Mouse (Mus musculus) MEL (cell line): ENCODE measurements around the gene Gm37240. TPM values are rescaled to one million over a fixed set of nuclear protein-coding genes. Genes with fewer than 3 reads are reported as not detected.

Experiments
- DNase-seq: peaks from one replicate; pipeline ENCODE4 v3.0.0; 2011; ENCODE audit warnings: low read depth, low spot score
- H3K27ac ChIP-seq: 2 replicates; pipeline ENCODE4 v1.5.1; 2012; ENCODE audit warnings: low read depth, mild to moderate bottlenecking, control low read depth, low read length, moderate library complexity; ENCODE audit not compliant: control insufficient read depth
- H3K27me3 ChIP-seq, 2 experiments: fragments of 150-350 bp in 1 of 2; sonication (generic) in 1 of 2; 2 replicates each; pipeline ENCODE4 v1.6.1; 2012; ENCODE audit warnings: low read length in 2 of 2, mild to moderate bottlenecking in 2 of 2, improper control_type of control experiment in 1 of 2, moderate library complexity in 1 of 2; ENCODE audit not compliant: insufficient read depth in 2 of 2, control insufficient read depth in 1 of 2
- H3K36me3 ChIP-seq, 2 experiments: 2 replicates each; pipeline ENCODE4 v1.6.1; 2012 to 2014; ENCODE audit warnings: low read length in 2 of 2, improper control_type of control experiment in 1 of 2, inconsistent platforms in 1 of 2, mild to moderate bottlenecking in 1 of 2; ENCODE audit not compliant: insufficient read depth in 2 of 2, control insufficient read depth in 1 of 2
- H3K4me1 ChIP-seq, 2 experiments: fragments of 150-350 bp in 1 of 2; sonication (generic) in 1 of 2; 2 replicates each; pipeline ENCODE4 v1.6.1; 2012; ENCODE audit warnings: low read length in 2 of 2, improper control_type of control experiment in 1 of 2, mild to moderate bottlenecking in 1 of 2; ENCODE audit not compliant: insufficient read depth in 2 of 2, control insufficient read depth in 1 of 2
- H3K4me3 ChIP-seq, 2 experiments: fragments of 150-350 bp in 1 of 2; sonication (generic) in 1 of 2; 2 replicates each; pipeline ENCODE4 v1.5.1; 2012; ENCODE audit warnings: low read depth in 2 of 2, low read length in 2 of 2, mild to moderate bottlenecking in 2 of 2, moderate library complexity in 2 of 2, control low read depth in 1 of 2, improper control_type of control experiment in 1 of 2; ENCODE audit not compliant: control insufficient read depth in 1 of 2, insufficient read depth in 1 of 2
- H3K79me2 ChIP-seq: 2 replicates; pipeline ENCODE4 v1.6.1; 2012; ENCODE audit warnings: mild to moderate bottlenecking, low read length, moderate library complexity; ENCODE audit not compliant: control insufficient read depth, poor library complexity, insufficient read depth
- H3K9ac ChIP-seq: 2 replicates; pipeline ENCODE4 v1.6.1; 2012; ENCODE audit warnings: low read depth, mild to moderate bottlenecking, control low read depth, low read length, moderate library complexity; ENCODE audit not compliant: control insufficient read depth, poor library complexity, severe bottlenecking
- H3K9me3 ChIP-seq: fragments of 150-350 bp; sonication (generic); replicated peaks from 2 replicates; pipeline ENCODE4 v1.6.1; 2012; ENCODE audit warnings: mild to moderate bottlenecking, low read length, improper control_type of control experiment, moderate library complexity; ENCODE audit not compliant: insufficient read depth
- BHLHE40 ChIP-seq: IDR thresholded peaks from 2 replicates; pipeline ENCODE4 v1.6.1; 2012; ENCODE audit warnings: low read depth, mild to moderate bottlenecking, inconsistent platforms, low read length, improper control_type of control experiment, borderline replicate concordance
- CHD1 ChIP-seq: IDR thresholded peaks from 2 replicates; pipeline ENCODE4 v1.6.1; 2012; ENCODE audit warnings: low read depth, mild to moderate bottlenecking, inconsistent platforms, low read length, improper control_type of control experiment
- CHD2 ChIP-seq: IDR thresholded peaks from 2 replicates; pipeline ENCODE4 v1.6.1; 2011; ENCODE audit warnings: low read length, improper control_type of control experiment
- ELF1 ChIP-seq: IDR thresholded peaks from 2 replicates; pipeline ENCODE4 v1.6.1; 2014; ENCODE audit warnings: low read depth, mild to moderate bottlenecking, inconsistent platforms, low read length, improper control_type of control experiment, moderate library complexity
- EP300 ChIP-seq, 2 experiments: IDR thresholded peaks; 2 replicates each; pipeline ENCODE4 v1.6.1; 2011; ENCODE audit warnings: improper control_type of control experiment in 2 of 2, low read length in 2 of 2, low read depth in 1 of 2, mild to moderate bottlenecking in 1 of 2
- ETS1 ChIP-seq: IDR thresholded peaks from 2 replicates; pipeline ENCODE4 v1.6.1; 2012; ENCODE audit warnings: low read depth, mild to moderate bottlenecking, inconsistent platforms, low read length, improper control_type of control experiment, moderate library complexity
- GABPA ChIP-seq: IDR thresholded peaks from 2 replicates; pipeline ENCODE4 v1.6.1; 2012; ENCODE audit warnings: low read depth, mild to moderate bottlenecking, inconsistent platforms, low read length, improper control_type of control experiment, moderate library complexity
- HCFC1 ChIP-seq: IDR thresholded peaks from 2 replicates; pipeline ENCODE4 v1.6.1; 2012; ENCODE audit warnings: low read depth, mild to moderate bottlenecking, inconsistent platforms, low read length, improper control_type of control experiment, moderate library complexity
- KAT2A ChIP-seq: conservative IDR thresholded peaks from 2 replicates; pipeline ENCODE4 v1.6.1; 2012; ENCODE audit warnings: low read depth, low read length, improper control_type of control experiment, inconsistent platforms
- MAFK ChIP-seq: IDR thresholded peaks from 2 replicates; pipeline ENCODE4 v1.6.1; 2011; ENCODE audit warnings: low read depth, mild to moderate bottlenecking, low read length, improper control_type of control experiment, borderline replicate concordance
- MAZ ChIP-seq: IDR thresholded peaks from 2 replicates; pipeline ENCODE4 v1.6.1; 2012; ENCODE audit warnings: low read depth, mild to moderate bottlenecking, inconsistent platforms, low read length, improper control_type of control experiment
- MEF2A ChIP-seq: IDR thresholded peaks from 2 replicates; pipeline ENCODE4 v1.6.1; 2014; ENCODE audit warnings: low read depth, mild to moderate bottlenecking, inconsistent platforms, low read length, improper control_type of control experiment; ENCODE audit not compliant: poor library complexity, insufficient replicate concordance, severe bottlenecking; ENCODE audit errors: extremely low read depth
- MXI1 ChIP-seq: IDR thresholded peaks from 2 replicates; pipeline ENCODE4 v1.6.1; 2011; ENCODE audit warnings: mild to moderate bottlenecking, low read depth, low read length, improper control_type of control experiment
- MYB ChIP-seq: IDR thresholded peaks from 2 replicates; pipeline ENCODE4 v1.6.1; 2011; ENCODE audit warnings: mild to moderate bottlenecking, low read depth, low read length, improper control_type of control experiment
- MYC ChIP-seq: IDR thresholded peaks from 2 replicates; pipeline ENCODE4 v1.6.1; 2011; ENCODE audit warnings: low read depth, mild to moderate bottlenecking, low read length, improper control_type of control experiment, moderate library complexity
- NELFE ChIP-seq: IDR thresholded peaks from 2 replicates; pipeline ENCODE4 v1.6.1; 2011; ENCODE audit warnings: low read depth, low read length, improper control_type of control experiment
- NRF1 ChIP-seq: IDR thresholded peaks from 2 replicates; pipeline ENCODE4 v1.6.1; 2014; ENCODE audit warnings: low read depth, mild to moderate bottlenecking, inconsistent platforms, low read length, improper control_type of control experiment, moderate library complexity; ENCODE audit not compliant: poor library complexity, insufficient read depth, severe bottlenecking
- POLR2A ChIP-seq, 2 experiments: IDR thresholded peaks; 2 replicates each; pipeline ENCODE4 v1.6.1; 2011 to 2012; ENCODE audit warnings: low read length in 2 of 2, mild to moderate bottlenecking in 2 of 2, control low read depth in 1 of 2, improper control_type of control experiment in 1 of 2, low read depth in 1 of 2, moderate library complexity in 1 of 2; ENCODE audit not compliant: control insufficient read depth in 1 of 2, insufficient read depth in 1 of 2, poor library complexity in 1 of 2
- POLR2AphosphoS2 ChIP-seq: IDR thresholded peaks from 2 replicates; pipeline ENCODE4 v1.6.1; 2011; ENCODE audit warnings: low read length, improper control_type of control experiment
- POLR2AphosphoS5 ChIP-seq: IDR thresholded peaks from 2 replicates; pipeline ENCODE4 v1.6.1; 2012; ENCODE audit warnings: low read depth, borderline replicate concordance, mild to moderate bottlenecking, inconsistent platforms, low read length, moderate library complexity, mixed read lengths
- SIN3A ChIP-seq: IDR thresholded peaks from 2 replicates; pipeline ENCODE4 v1.6.1; 2012; ENCODE audit warnings: low read length, improper control_type of control experiment, inconsistent platforms
- TAL1 ChIP-seq: IDR thresholded peaks from 2 replicates; pipeline ENCODE4 v1.6.1; 2012; ENCODE audit warnings: mild to moderate bottlenecking, inconsistent platforms, low read length, moderate library complexity, mixed read lengths
- TBP ChIP-seq: IDR thresholded peaks from 2 replicates; pipeline ENCODE4 v1.8.0; 2011; ENCODE audit warnings: low read depth, low read length, improper control_type of control experiment
- USF1 ChIP-seq: IDR thresholded peaks from 2 replicates; pipeline ENCODE4 v1.6.1; 2014; ENCODE audit warnings: low read depth, mild to moderate bottlenecking, inconsistent platforms, low read length, improper control_type of control experiment, moderate library complexity
- USF2 ChIP-seq, 2 experiments: IDR thresholded peaks; 2 replicates each; pipeline ENCODE4 v1.6.1; 2011 to 2012; ENCODE audit warnings: improper control_type of control experiment in 2 of 2, low read length in 2 of 2, borderline replicate concordance in 1 of 2, inconsistent platforms in 1 of 2, low read depth in 1 of 2, mild to moderate bottlenecking in 1 of 2; ENCODE audit not compliant: insufficient read depth in 1 of 2
- ZC3H11A ChIP-seq: IDR thresholded peaks from 2 replicates; pipeline ENCODE4 v1.6.1; 2012; ENCODE audit warnings: low read depth, mild to moderate bottlenecking, inconsistent platforms, low read length, improper control_type of control experiment
- ZKSCAN1 ChIP-seq: IDR thresholded peaks from 2 replicates; pipeline ENCODE4 v1.6.1; 2012; ENCODE audit warnings: low read depth, mild to moderate bottlenecking, inconsistent platforms, low read length, improper control_type of control experiment, moderate library complexity
- ZMIZ1 ChIP-seq: IDR thresholded peaks from 2 replicates; pipeline ENCODE4 v1.6.1; 2012; ENCODE audit warnings: low read depth, mild to moderate bottlenecking, inconsistent platforms, low read length, improper control_type of control experiment, moderate library complexity
- ZNF384 ChIP-seq: IDR thresholded peaks from 2 replicates; pipeline ENCODE4 v1.6.1; 2012; ENCODE audit warnings: low read depth, mild to moderate bottlenecking, inconsistent platforms, low read length, improper control_type of control experiment
- polyA plus RNA-seq, 2 experiments: library from polyadenylated mRNA; stranded (reverse) in 1 of 2; unstranded in 1 of 2; fragments of >175 nt in 1 of 2; fragments of >200 nt in 1 of 2; gene quantifications; 2 replicates each; pipeline versions ENCODE4 v1.2.1 to v1.2.4; 2012; ENCODE audit warnings: low replicate concordance in 2 of 2, low read depth in 1 of 2; ENCODE audit not compliant: insufficient read length in 2 of 2, insufficient read depth in 1 of 2, missing spikeins in 1 of 2
- total RNA-seq: library from RNA; depleted of rRNA; stranded (reverse); fragments of 300-350 nt; gene quantifications from 2 replicates; pipeline ENCODE4 v1.2.3, GENCODE M21; 2012

Gene Gm37240
- total and polyA plus RNA-seq, 3 experiments = 0.04 TPM; not detected in 2

GRCm38 (mm10) chr3:84461687-84462086 lies 1425.6 kb downstream of the Gm37240 start:
- Histone ChIP-seq H3K27ac (peak overlapping the region; percentile 75), H3K9me3 (no peaks in the 10 kb centered on the region), H3K36me3 (peaks cover 0 to 19% of the 10 kb centered on the region in 2 experiments; a peak in 2 of 4 replicates), H3K9ac (no peak overlapping the region), H3K27me3 (no peaks in the 10 kb centered on the region), H3K4me3 (no peak overlapping the region), H3K4me1 (peaks cover 21 to 30% of the 10 kb centered on the region in 2 experiments), H3K79me2 (no peaks in the 10 kb centered on the region)
- TF ChIP-seq MEF2A = no peak
- no peak for TF ChIP-seq MAFK
- TF ChIP-seq TAL1 = no peak
- TF ChIP-seq HCFC1 = no peak
- TF ChIP-seq NELFE = no peak
- no peak for TF ChIP-seq KAT2A
- no peak for TF ChIP-seq NRF1
- TF ChIP-seq GABPA = no peak
- TF ChIP-seq TBP = no peak
- TF ChIP-seq MAZ = no peak
- TF ChIP-seq EP300 (IDR thresholded peaks at IDR 0.05; ENCODE audit: low read depth in 1 of 2, low read length in 2 of 2) = no peak
- no peak for TF ChIP-seq USF2 (IDR thresholded peaks at IDR 0.05; ENCODE audit: borderline replicate concordance in 1 of 2, insufficient read depth in 1 of 2, low read depth in 1 of 2, low read length in 2 of 2)
- TF ChIP-seq MXI1 = no peak
- no peak for TF ChIP-seq MYC
- no peak for TF ChIP-seq MYB
- no peak for TF ChIP-seq ZMIZ1
- no peak for DNase-seq

- peaks cover 0 to 24% of the 10 kb centered on the region in 2 experiments; a peak in 2 of 4 replicates for H3K36me3 ChIP-seq
- H3K4me1 ChIP-seq = peaks cover 25 to 36% of the 10 kb centered on the region in 2 experiments
- 0 out of 2 replicates have a peak overlapping the region, but pooled peaks have one; percentile 4 for H3K9ac ChIP-seq
- peak overlapping the region; percentile 5 to 12; a peak in 2 of 4 replicates for H3K4me3 ChIP-seq
- no peaks in the 10 kb centered on the region for H3K79me2 ChIP-seq
- no peaks in the 10 kb centered on the region for H3K9me3 ChIP-seq
- peak; percentile 91 for DNase-seq
- peak overlapping the region; percentile 75 for H3K27ac ChIP-seq
- no peaks in the 10 kb centered on the region for H3K27me3 ChIP-seq
- no peak for TF ChIP-seq POLR2A (IDR thresholded peaks at IDR 0.05; ENCODE audit: control insufficient read depth in 1 of 2, insufficient read depth in 1 of 2, low read depth in 1 of 2, low read length in 2 of 2, poor library complexity in 1 of 2)
- TF ChIP-seq ZNF384 = peak; percentile 33; the same call in 1 of the 2 replicates
- peak; percentile 89 for TF ChIP-seq TAL1
- TF ChIP-seq CHD1 = no peak
- TF ChIP-seq POLR2AphosphoS5 = no peak
- peak; percentile 51 for TF ChIP-seq ZC3H11A
- peak in 1 of 2 experiments; percentile 79; a peak in 2 of 4 replicates for TF ChIP-seq USF2 (IDR thresholded peaks at IDR 0.05; ENCODE audit: borderline replicate concordance in 1 of 2, insufficient read depth in 1 of 2, low read depth in 1 of 2, low read length in 2 of 2)
- TF ChIP-seq SIN3A = peak; percentile 99
- peak; percentile 87 for TF ChIP-seq MAZ
- TF ChIP-seq ZKSCAN1 = peak; percentile 61; the same call in 1 of the 2 replicates
- no peak for TF ChIP-seq NRF1
- peak; percentile 30; the same call in 1 of the 2 replicates for TF ChIP-seq CHD2
- TF ChIP-seq GABPA = 0 out of 2 replicates have a peak, but pooled peaks have one; percentile 38
- TF ChIP-seq POLR2AphosphoS2 = peak; percentile 50; the same call in 1 of the 2 replicates
- peak; percentile 92 to 98 for TF ChIP-seq EP300 (IDR thresholded peaks at IDR 0.05; ENCODE audit: low read depth in 1 of 2, low read length in 2 of 2)
- TF ChIP-seq NELFE = peak; percentile 35; the same call in 1 of the 2 replicates
- 0 out of 2 replicates have a peak, but pooled peaks have one; percentile 51 for TF ChIP-seq TBP
- peak; percentile 95 for TF ChIP-seq USF1
- TF ChIP-seq ETS1 = peak; percentile 100
- peak; percentile 97 for TF ChIP-seq MXI1
- peak; percentile 98 for TF ChIP-seq BHLHE40
- peak; percentile 57; the same call in 1 of the 2 replicates for TF ChIP-seq ELF1
Measured at GRCm38 (mm10) chr3:84460952-84461351, 1426.4 kb downstream of the Gm37240 start.
